ENCODE assay signal across 11 mouse cellular contexts in the genomic region with DNA sequence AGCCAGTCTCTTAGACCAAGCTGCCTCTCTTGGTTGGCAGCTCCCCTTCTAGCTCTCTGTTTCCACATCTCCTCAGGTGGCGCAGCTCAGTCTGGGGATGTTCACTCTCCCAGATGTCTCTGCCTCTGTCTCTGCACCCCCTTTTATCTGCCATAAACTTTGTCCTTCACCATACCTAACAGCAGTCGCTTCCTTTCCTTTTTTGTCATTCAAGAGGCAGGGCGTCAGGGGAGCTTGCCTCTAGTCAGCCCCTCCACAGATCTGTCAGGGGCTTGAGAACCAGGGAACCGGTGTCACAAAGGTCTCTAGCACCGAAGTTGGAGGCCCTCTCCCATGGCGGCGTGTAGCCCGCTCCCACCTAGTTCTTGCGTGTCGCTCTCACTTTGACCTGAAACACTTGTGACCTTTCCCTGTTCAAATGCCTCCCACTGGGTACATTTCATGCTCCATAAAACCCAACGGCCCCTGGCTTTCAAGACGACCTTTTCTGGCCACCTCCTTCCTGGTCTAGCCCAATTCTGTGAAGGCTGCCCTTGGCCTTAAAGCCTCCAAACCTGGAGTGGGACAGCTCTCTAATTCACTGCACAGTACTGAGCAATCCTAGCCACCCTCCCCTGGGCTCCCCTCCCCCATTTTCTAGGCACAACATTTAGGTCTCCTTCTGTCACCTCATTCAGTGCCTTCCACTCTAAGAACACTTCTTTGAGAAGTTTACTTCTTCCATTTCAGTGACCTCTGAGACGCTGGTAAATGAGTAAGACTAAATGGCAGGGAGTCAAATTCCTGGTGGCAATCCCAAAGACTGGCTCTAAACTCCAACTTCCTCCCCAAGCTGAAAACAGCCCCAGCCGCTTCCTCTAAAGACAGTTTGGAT.
DNase-seq lines count a peak whose midpoint lies in the region; ATAC-seq and TF ChIP-seq lines count a peak whose summit lies in the region.
"Had no signal": no experiment of that assay in that cellular context is flagged by ENCODE, and none has a peak within 500 bp of the region (broad histone marks: within the 10 kb centered on the region; RNA-seq: fewer than 3 reads in every experiment).

No protein-coding gene starts in this region.

- H3K27me3 ChIP-seq in forebrain, embryonic 12.5 days, result no peaks in the 10 kb centered on the region
- no peaks in the 10 kb centered on the region for H3K27me3 ChIP-seq in forebrain, embryonic 13.5 days
- H3K27me3 ChIP-seq in kidney, postnatal 0 days (ENCODE audit: insufficient read depth, low read length), result no peaks in the 10 kb centered on the region
- H3K27me3 ChIP-seq in intestine, embryonic 16.5 days (replicated peaks; ENCODE audit: control insufficient read depth, insufficient read depth, low read length), result no peaks in the 10 kb centered on the region
- H3K27me3 ChIP-seq: embryonic facial prominence, embryonic 13.5 days had no signal

- no peak for TF ChIP-seq CTCF in kidney, postnatal 0 days (IDR thresholded peaks at IDR 0.05; ENCODE audit: low read depth)

- ATAC-seq in forebrain, embryonic 12.5 days (ENCODE audit: low FRiP score), result no peak
- no peak for ATAC-seq in forebrain, embryonic 13.5 days
- ATAC-seq in kidney, postnatal 0 days (replicated peaks; ENCODE audit: low FRiP score, low read depth), result no peak
- no peak for ATAC-seq in intestine, embryonic 16.5 days
- no peak for ATAC-seq in granulocyte monocyte progenitor cell, adult 5-6 weeks (replicated peaks; ENCODE audit: poor library complexity, severe bottlenecking)

- H3K4me3 ChIP-seq in forebrain, embryonic 12.5 days (replicated peaks), result no peak overlapping the region
- H3K4me3 ChIP-seq in forebrain, embryonic 13.5 days, result no peak overlapping the region
- no peak overlapping the region for H3K4me3 ChIP-seq in kidney, postnatal 0 days (replicated peaks; ENCODE audit: low read depth, low read length)
- no peak overlapping the region for H3K4me3 ChIP-seq in intestine, embryonic 16.5 days (ENCODE audit: low read length)
- H3K4me3 ChIP-seq: embryonic facial prominence, embryonic 13.5 days; heart, adult 2 months had no signal

- peak overlapping the region; percentile 48; the same call in 1 of the 2 replicates for H3K27ac ChIP-seq in forebrain, embryonic 12.5 days
- H3K27ac ChIP-seq in forebrain, embryonic 13.5 days, result no peak overlapping the region
- peak overlapping the region; percentile 85 for H3K27ac ChIP-seq in kidney, postnatal 0 days
- no peak overlapping the region for H3K27ac ChIP-seq in intestine, embryonic 16.5 days (ENCODE audit: low read length)

- DNase-seq in 3134 (ENCODE audit: extremely low read depth, insufficient read length, low spot score) (peak; percentile 20), R1 (ENCODE audit: low read depth, low spot score) (peak; percentile 43)
- peak; percentile 57 for DNase-seq in kidney, postnatal 0 days (ENCODE audit: low spot score)
- no peak for DNase-seq in spleen, postnatal 14 days (ENCODE audit: low spot score in 2 of 2)
- DNase-seq: adrenal gland, postnatal 36 days had no signal

- 64% methylated on average over 14 of the region's 14 CpGs for WGBS in forebrain, embryonic 12.5 days
- WGBS in forebrain, embryonic 13.5 days, result 61% methylated on average over 14 of the region's 14 CpGs
- WGBS in kidney, postnatal 0 days, result 30% methylated on average over 14 of the region's 14 CpGs
- 75% methylated on average over 14 of the region's 14 CpGs for WGBS in intestine, embryonic 16.5 days

- H3K9me3 ChIP-seq in forebrain, embryonic 12.5 days, result no peaks in the 10 kb centered on the region
- no peaks in the 10 kb centered on the region for H3K9me3 ChIP-seq in forebrain, embryonic 13.5 days (replicated peaks)
- no peaks in the 10 kb centered on the region for H3K9me3 ChIP-seq in kidney, postnatal 0 days (replicated peaks; ENCODE audit: low read length)
- no peaks in the 10 kb centered on the region for H3K9me3 ChIP-seq in intestine, embryonic 16.5 days (ENCODE audit: control insufficient read depth, low read length)
- H3K9me3 ChIP-seq: embryonic facial prominence, embryonic 13.5 days had no signal

- H3K9ac ChIP-seq in forebrain, embryonic 12.5 days, result no peak overlapping the region
- H3K9ac ChIP-seq in forebrain, embryonic 13.5 days, result no peak overlapping the region
- no peak overlapping the region for H3K9ac ChIP-seq in kidney, postnatal 0 days (ENCODE audit: low read depth, low read length)
- no peak overlapping the region for H3K9ac ChIP-seq in intestine, embryonic 16.5 days (ENCODE audit: low read depth, low read length)

- 0 out of 2 replicates have a peak, but pooled peaks cover 5% of the 10 kb centered on the region for H3K36me3 ChIP-seq in forebrain, embryonic 12.5 days (replicated peaks)
- H3K36me3 ChIP-seq in forebrain, embryonic 13.5 days (ENCODE audit: poor library complexity, severe bottlenecking), result peaks cover 7% of the 10 kb centered on the region; the same call in 1 of the 2 replicates
- H3K36me3 ChIP-seq in kidney, postnatal 0 days (ENCODE audit: insufficient read depth, low read length), result no peaks in the 10 kb centered on the region
- H3K36me3 ChIP-seq in intestine, embryonic 16.5 days (ENCODE audit: control insufficient read depth, insufficient read depth, low read length), result no peaks in the 10 kb centered on the region

- H3K4me2 ChIP-seq in forebrain, embryonic 12.5 days, result no peak overlapping the region
- H3K4me2 ChIP-seq in forebrain, embryonic 13.5 days, result no peak overlapping the region
- peak overlapping the region; percentile 2; the same call in 1 of the 2 replicates for H3K4me2 ChIP-seq in kidney, postnatal 0 days (ENCODE audit: low read length)
- no peak overlapping the region for H3K4me2 ChIP-seq in intestine, embryonic 16.5 days (ENCODE audit: low read depth, low read length)

- peaks cover 17% of the 10 kb centered on the region for H3K4me1 ChIP-seq in forebrain, embryonic 12.5 days
- H3K4me1 ChIP-seq in forebrain, embryonic 13.5 days, result peaks cover 17% of the 10 kb centered on the region
- peaks cover 18% of the 10 kb centered on the region for H3K4me1 ChIP-seq in kidney, postnatal 0 days (replicated peaks; ENCODE audit: insufficient read depth, low read length)
- peaks cover 7% of the 10 kb centered on the region for H3K4me1 ChIP-seq in intestine, embryonic 16.5 days (ENCODE audit: control insufficient read depth, insufficient read depth, low read length)

Comparison
In these comparisons a context has a peak if more than half of its experiments do, and no peak if none do; other contexts are left out.
1. H3K27ac ChIP-seq: peak in forebrain, embryonic 12.5 days (single experiment) and kidney, postnatal 0 days (single experiment); none in forebrain, embryonic 13.5 days (single experiment) and intestine, embryonic 16.5 days (single experiment).
2. DNase-seq: peak in 3134 (single experiment), R1 (single experiment) and kidney, postnatal 0 days (single experiment); none in spleen, postnatal 14 days (0 of 2).